Mouse (Mus musculus) stomach, embryonic 14.5 days (tissue): ENCODE measurements around the gene Spin2d. TPM values are rescaled to one million over a fixed set of nuclear protein-coding genes. Genes with fewer than 3 reads are reported as not detected.
"Not testable (repeated sequence)": the region's sequence is repeated elsewhere in the genome, so short reads cannot be mapped to it uniquely, and the experiment has no call there.

Source experiments
- ATAC-seq: fragments of 200-750 bp; cut with Nextera tagmentation; 2 replicates; pipeline ENCODE4 v1.8.0; 2017; ENCODE audit warnings: low read depth, moderate TSS enrichment; ENCODE audit not compliant: insufficient number of reproducible peaks, insufficient read depth, low FRiP score
- H3K27ac ChIP-seq: fragments of 300-500 bp; sonication (generic); 2 replicates; pipeline ENCODE4 v1.5.1; 2014; ENCODE audit warnings: mild to moderate bottlenecking, low read length, moderate library complexity, mixed read lengths
- H3K27me3 ChIP-seq: fragments of 300-500 bp; sonication (generic); 2 replicates; pipeline ENCODE4 v1.6.1; 2014; ENCODE audit warnings: low read length, control low read depth, mixed read lengths; ENCODE audit not compliant: control insufficient read depth, insufficient read depth
- H3K36me3 ChIP-seq: fragments of 300-500 bp; sonication (generic); 2 replicates; pipeline ENCODE4 v1.6.1; 2014; ENCODE audit warnings: mild to moderate bottlenecking, control low read depth, low read length, moderate library complexity, mixed read lengths; ENCODE audit not compliant: control insufficient read depth, insufficient read depth
- H3K4me1 ChIP-seq: fragments of 300-500 bp; sonication (generic); 2 replicates; pipeline ENCODE4 v1.6.1; 2014; ENCODE audit warnings: low read length, control low read depth, mixed read lengths; ENCODE audit not compliant: control insufficient read depth, insufficient read depth
- H3K4me2 ChIP-seq: fragments of 300-500 bp; sonication (generic); replicated peaks from 2 replicates; pipeline ENCODE4 v1.6.1; 2014; ENCODE audit warnings: low read depth, low read length, control low read depth
- H3K4me3 ChIP-seq: fragments of 300-500 bp; sonication (generic); 2 replicates; pipeline ENCODE4 v1.5.1; 2014; ENCODE audit warnings: low read depth, low read length, control low read depth
- H3K9ac ChIP-seq: fragments of 300-500 bp; sonication (generic); replicated peaks from 2 replicates; pipeline ENCODE4 v1.6.1; 2014; ENCODE audit warnings: low read depth, mild to moderate bottlenecking, control low read depth, low read length, moderate library complexity, mixed read lengths
- H3K9me3 ChIP-seq: fragments of 300-500 bp; sonication (generic); 2 replicates; pipeline ENCODE4 v1.6.1; 2016; ENCODE audit warnings: low read depth, low read length, control low read depth; ENCODE audit not compliant: control insufficient read depth
- WGBS: fragments of 180-500 bp; shearing (Covaris S2); extraction: QIAGEN DNeasy Blood & Tissue Kit; methylation state at CpG from one replicate; pipeline ENCODE4 v1.1.7; 2014; 5-methylcytosine and 5-hydroxymethylcytosine counted together
- polyA plus RNA-seq: library from polyadenylated mRNA; unstranded; fragments of >200 nt; fragmentation: Nextera tagmentation; extraction: Ambion mirVana; gene quantifications from 2 replicates; pipeline ENCODE4 v1.2.1, GENCODE M21; 2014

The Spin2d gene
- polyA plus RNA-seq: not detected in 2 replicates

- not testable (repeated sequence) for ATAC-seq, H3K27ac ChIP-seq, H3K4me2 ChIP-seq, H3K27me3 ChIP-seq, H3K36me3 ChIP-seq, H3K4me1 ChIP-seq, H3K4me3 ChIP-seq, H3K9ac ChIP-seq, H3K9me3 ChIP-seq
- 84% methylated on average over 4 of the region's 15 CpGs for WGBS
These were observed at the start of gene Spin2d for GRCm38 (mm10) chrX:73176889-73177288. Gene Spin2d (minus strand): TSS chrX:73176989.

DNA sequence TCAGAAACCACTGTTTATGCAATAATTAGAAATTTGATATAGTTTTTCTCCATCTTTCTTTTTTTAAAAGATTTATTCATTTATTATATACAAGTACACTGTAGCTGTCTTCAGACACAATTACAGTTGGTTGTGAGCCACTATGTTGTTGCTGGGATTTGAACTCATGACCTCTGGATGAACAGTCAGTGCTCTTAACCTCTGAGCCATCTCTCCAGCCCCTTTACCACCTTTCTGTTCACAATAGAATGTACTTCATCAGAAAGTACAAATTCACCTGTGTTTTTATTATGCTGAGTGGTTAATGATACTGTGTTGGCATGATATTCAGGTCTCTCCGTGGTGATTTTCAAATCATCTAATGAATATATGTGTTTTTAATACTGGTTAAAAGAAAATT is 48.6 kb upstream of the Spin2d start:
- no peaks in the 10 kb centered on the region for H3K36me3 ChIP-seq
- H3K4me2 ChIP-seq: no peak overlapping the region
- H3K9ac ChIP-seq: no peak overlapping the region
- WGBS: 56% methylated on average over 1 of the region's 1 CpGs
- H3K9me3 ChIP-seq: no peaks in the 10 kb centered on the region
- H3K27ac ChIP-seq: no peak overlapping the region
- H3K4me3 ChIP-seq: no peak overlapping the region
- no peaks in the 10 kb centered on the region for H3K27me3 ChIP-seq
- no peak for ATAC-seq
- no peaks in the 10 kb centered on the region for H3K4me1 ChIP-seq

GRCm38 (mm10) chrX:73213819-73214564 is 37.2 kb upstream of the Spin2d start, which contains the start of gene Xlr4b:
Gene Xlr4b (plus strand): TSS chrX:73214333.
- not testable (repeated sequence) for H3K9ac ChIP-seq, ATAC-seq, H3K27ac ChIP-seq, H3K4me3 ChIP-seq, H3K36me3 ChIP-seq, H3K27me3 ChIP-seq, H3K4me1 ChIP-seq, H3K4me2 ChIP-seq, H3K9me3 ChIP-seq
- 68% methylated on average over 11 of the region's 19 CpGs for WGBS

DNA sequence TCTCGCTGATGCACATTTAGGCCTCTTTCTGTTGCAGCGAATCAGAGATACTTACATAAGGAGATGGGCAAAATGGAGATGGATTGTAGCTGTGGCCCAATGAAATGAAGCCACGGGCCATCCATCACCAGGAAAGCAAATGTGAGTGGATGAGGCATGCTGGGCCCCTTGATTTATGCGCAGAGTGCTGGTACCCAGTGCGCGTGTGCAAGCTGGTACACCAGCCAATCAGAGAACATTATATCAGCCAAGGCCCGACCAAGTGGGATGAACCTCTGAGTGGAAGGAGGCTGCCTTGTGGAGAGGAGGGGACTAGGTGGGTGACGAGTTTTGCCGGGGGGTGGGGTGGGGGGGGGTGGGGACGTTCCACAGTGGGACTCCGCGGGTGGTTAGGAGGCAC is 15.1 kb upstream of the Spin2d start, which contains the start of gene Xlr3b:
Gene Xlr3b (plus strand): TSS at position 274 of the 400 bp plus-strand sequence.
- WGBS: 76% methylated on average over 12 of the region's 12 CpGs
- H3K4me1 ChIP-seq, H3K9ac ChIP-seq, ATAC-seq, H3K9me3 ChIP-seq, H3K27ac ChIP-seq, H3K36me3 ChIP-seq, H3K27me3 ChIP-seq, H3K4me3 ChIP-seq, H3K4me2 ChIP-seq: not testable (repeated sequence)

- not testable (repeated sequence) for H3K9ac ChIP-seq, H3K27me3 ChIP-seq, H3K36me3 ChIP-seq, H3K4me3 ChIP-seq, H3K9me3 ChIP-seq, H3K4me1 ChIP-seq, ATAC-seq, H3K4me2 ChIP-seq, H3K27ac ChIP-seq
- no CpG with 5 or more reads among the region's 7 CpGs for WGBS
These were observed 27.4 kb downstream of the Spin2d start, which contains the start of gene DXBay18 for GRCm38 (mm10) chrX:73149350-73149749. Gene DXBay18 (minus strand): TSS chrX:73149450.

DNA sequence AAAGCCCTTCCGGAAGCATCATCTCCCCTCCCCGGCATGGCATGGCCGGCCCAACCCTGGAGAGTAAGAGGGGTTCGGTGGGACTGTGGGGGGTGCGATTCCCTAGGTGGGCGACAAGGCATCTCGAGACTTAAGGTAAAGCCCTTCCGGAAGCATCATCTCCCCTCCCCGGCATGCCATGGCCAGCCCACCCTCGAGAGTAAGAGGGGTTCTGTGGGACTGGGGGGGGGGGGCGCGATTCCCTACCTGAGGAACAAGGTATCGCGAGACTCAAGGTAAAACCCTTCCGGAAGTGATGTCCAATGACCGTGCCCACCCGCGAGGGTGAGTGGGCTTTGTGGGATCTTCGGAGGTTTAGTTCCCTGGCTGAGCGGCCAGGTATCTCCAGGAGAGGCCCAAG is 28.3 kb downstream of the Spin2d start, which contains the start of gene Xlr5b:
Gene Xlr5b (plus strand): TSS at position 301 of the 400 bp plus-strand sequence.
- H3K27me3 ChIP-seq, H3K4me3 ChIP-seq, H3K36me3 ChIP-seq, H3K9ac ChIP-seq, ATAC-seq, H3K4me1 ChIP-seq, H3K9me3 ChIP-seq, H3K27ac ChIP-seq, H3K4me2 ChIP-seq: not testable (repeated sequence)
- WGBS: no CpG with 5 or more reads among the region's 20 CpGs

GRCm38 (mm10) chrX:73143218-73143618 is 33.6 kb downstream of the Spin2d start:
- not testable (repeated sequence) for H3K27me3 ChIP-seq, H3K4me3 ChIP-seq, H3K27ac ChIP-seq, H3K4me1 ChIP-seq, H3K9ac ChIP-seq, H3K36me3 ChIP-seq, H3K9me3 ChIP-seq, ATAC-seq, H3K4me2 ChIP-seq
- no CpG with 5 or more reads among the region's 7 CpGs for WGBS
